Comparison of ENCODE assay signal across 22 mouse cellular contexts in genomic region chr8:50878198-50878597, GRCm38 (mm10).
"Had no signal": no experiment of that assay in that cellular context is flagged by ENCODE, and none has a peak within 500 bp of the region (broad histone marks: within the 10 kb centered on the region; RNA-seq: fewer than 3 reads in every experiment).

No protein-coding gene starts in this region.

- ATAC-seq: liver, postnatal 0 days; lung, postnatal 0 days; midbrain, embryonic 13.5 days; midbrain, embryonic 16.5 days had no signal

- H3K36me3 ChIP-seq: limb, embryonic 12.5 days; limb, embryonic 15.5 days; midbrain, embryonic 10.5 days; midbrain, embryonic 13.5 days; neural tube, embryonic 13.5 days; stomach, embryonic 15.5 days had no signal

- DNase-seq: kidney, adult 9 months; kidney, postnatal 25 days; left cerebral cortex, postnatal 4 days; liver, postnatal 0 days; lung, embryonic 14.5 days; retina, postnatal 1 day; right cerebral cortex, postnatal 25 days; spleen, adult 18-20 months; thymus, adult 18-20 months; thymus, postnatal 4 days had no signal

- H3K27ac ChIP-seq: limb, embryonic 12.5 days; limb, embryonic 15.5 days; liver, embryonic 14.5 days; midbrain, embryonic 10.5 days; midbrain, embryonic 13.5 days; neural tube, embryonic 13.5 days; stomach, embryonic 15.5 days had no signal

- H3K9me3 ChIP-seq: limb, embryonic 12.5 days; limb, embryonic 15.5 days; megakaryocyte, embryonic 14.5 days; midbrain, embryonic 10.5 days; midbrain, embryonic 13.5 days; neural tube, embryonic 13.5 days; stomach, embryonic 15.5 days had no signal

- H3K4me1 ChIP-seq: limb, embryonic 12.5 days; limb, embryonic 15.5 days; megakaryocyte, embryonic 14.5 days; midbrain, embryonic 10.5 days; midbrain, embryonic 13.5 days; neural tube, embryonic 13.5 days; stomach, embryonic 15.5 days had no signal

- H3K4me3 ChIP-seq: limb, embryonic 12.5 days; limb, embryonic 15.5 days; megakaryocyte, embryonic 14.5 days; midbrain, embryonic 10.5 days; midbrain, embryonic 13.5 days; myocyte; neural tube, embryonic 13.5 days; stomach, embryonic 15.5 days had no signal

- H3K9ac ChIP-seq: limb, embryonic 12.5 days; limb, embryonic 15.5 days; liver, embryonic 14.5 days; liver, postnatal 0 days; lung, embryonic 14.5 days; midbrain, embryonic 13.5 days; neural tube, embryonic 13.5 days; stomach, embryonic 15.5 days had no signal

- H3K4me2 ChIP-seq: limb, embryonic 12.5 days; limb, embryonic 15.5 days; liver, embryonic 11.5 days; lung, embryonic 14.5 days; midbrain, embryonic 13.5 days; neural tube, embryonic 13.5 days; stomach, embryonic 15.5 days had no signal

- H3K27me3 ChIP-seq: limb, embryonic 12.5 days; limb, embryonic 15.5 days; megakaryocyte, embryonic 14.5 days; midbrain, embryonic 13.5 days; neural tube, embryonic 13.5 days; stomach, embryonic 15.5 days had no signal
